Comparison of ENCODE assay signal across 12 mouse cellular contexts in genomic region chr8:84190191-84190867, GRCm38 (mm10). TPM values are rescaled to one million over a fixed set of nuclear protein-coding genes. Genes with fewer than 3 reads are reported as not detected.
DNase-seq lines count a peak whose midpoint lies in the region; ATAC-seq and TF ChIP-seq lines count a peak whose summit lies in the region.
"Had no signal": no experiment of that assay in that cellular context is flagged by ENCODE, and none has a peak within 500 bp of the region (broad histone marks: within the 10 kb centered on the region; RNA-seq: fewer than 3 reads in every experiment).

No protein-coding gene starts in this region.

- no peak overlapping the region for H3K4me2 ChIP-seq in heart, postnatal 0 days (ENCODE audit: low read depth, low read length)
- no peak overlapping the region for H3K4me2 ChIP-seq in lung, postnatal 0 days (replicated peaks; ENCODE audit: low read depth, low read length)
- H3K4me2 ChIP-seq: hindbrain, embryonic 12.5 days; neural tube, embryonic 13.5 days had no signal

- ATAC-seq in heart, postnatal 0 days (ENCODE audit: insufficient read depth, low read depth): no peak
- no peak for ATAC-seq in lung, postnatal 0 days

- TF ChIP-seq EP300 in heart, postnatal 0 days (IDR thresholded peaks at IDR 0.05; ENCODE audit: low read depth): no peak
- TF ChIP-seq EP300 in lung, postnatal 0 days (IDR thresholded peaks at IDR 0.05): no peak

- WGBS in heart, postnatal 0 days: 93% methylated on average over 7 of the region's 7 CpGs
- WGBS in lung, postnatal 0 days: 93% methylated on average over 7 of the region's 7 CpGs

- DNase-seq in heart, postnatal 0 days (ENCODE audit: low spot score): no peak
- no peak for DNase-seq in heart, adult 8-10 months (ENCODE audit: low spot score)
- DNase-seq in lung, postnatal 0 days (ENCODE audit: low spot score): no peak
- DNase-seq in lung, postnatal 14 days: no peak
- DNase-seq in ES-CJ7 (ENCODE audit: low read depth, low spot score): peak; percentile 78
- DNase-seq in induced T-regulatory cell, adult 2 months (ENCODE audit: low read depth): peak; percentile 30
- DNase-seq in c-Kit-positive CD71-positive TER-119-positive erythroid progenitor cells, embryonic 14.5 days (ENCODE audit: low spot score): no peak
- DNase-seq: cerebellum, postnatal 10 days; left cerebral cortex, postnatal 4 days; right cerebral cortex, postnatal 25 days had no signal

- peaks cover 12% of the 10 kb centered on the region for H3K4me1 ChIP-seq in heart, postnatal 0 days (ENCODE audit: control insufficient read depth, insufficient read depth)
- H3K4me1 ChIP-seq in lung, postnatal 0 days (ENCODE audit: insufficient read depth, low read depth, low read length): peaks cover 22% of the 10 kb centered on the region; the same call in 1 of the 2 replicates

- peak overlapping the region; percentile 73 for H3K27ac ChIP-seq in heart, postnatal 0 days (ENCODE audit: low read depth)
- peak overlapping the region; percentile 86 for H3K27ac ChIP-seq in lung, postnatal 0 days (ENCODE audit: low read length)
- H3K27ac ChIP-seq: neural tube, embryonic 13.5 days had no signal

- H3K36me3 ChIP-seq in heart, postnatal 0 days (replicated peaks; ENCODE audit: control insufficient read depth, insufficient read depth, low read length): no peaks in the 10 kb centered on the region
- no peaks in the 10 kb centered on the region for H3K36me3 ChIP-seq in lung, postnatal 0 days (ENCODE audit: insufficient read depth, low read length)
- H3K36me3 ChIP-seq: hindbrain, embryonic 12.5 days; neural tube, embryonic 13.5 days had no signal

- no peak overlapping the region for H3K9ac ChIP-seq in heart, postnatal 0 days (replicated peaks; ENCODE audit: low read depth, low read length)
- no peak overlapping the region for H3K9ac ChIP-seq in lung, postnatal 0 days (replicated peaks; ENCODE audit: low read depth)
- H3K9ac ChIP-seq: hindbrain, embryonic 12.5 days; neural tube, embryonic 13.5 days had no signal

- H3K27me3 ChIP-seq in heart, postnatal 0 days (ENCODE audit: control insufficient read depth, insufficient read depth, low read length): no peaks in the 10 kb centered on the region
- H3K27me3 ChIP-seq in lung, postnatal 0 days (replicated peaks; ENCODE audit: insufficient read depth, low read length): no peaks in the 10 kb centered on the region

- no peak overlapping the region for H3K4me3 ChIP-seq in heart, postnatal 0 days (ENCODE audit: low read depth, low read length)
- H3K4me3 ChIP-seq in lung, postnatal 0 days (ENCODE audit: low read depth, low read length): no peak overlapping the region
- H3K4me3 ChIP-seq: hindbrain, embryonic 12.5 days; neural tube, embryonic 13.5 days had no signal

- no peaks in the 10 kb centered on the region for H3K9me3 ChIP-seq in heart, postnatal 0 days (replicated peaks; ENCODE audit: control insufficient read depth, low read length)
- no peaks in the 10 kb centered on the region for H3K9me3 ChIP-seq in lung, postnatal 0 days (ENCODE audit: low read length)
- H3K9me3 ChIP-seq: hindbrain, embryonic 12.5 days; neural tube, embryonic 13.5 days had no signal

- TF ChIP-seq CTCF in heart, postnatal 0 days (IDR thresholded peaks at IDR 0.05; ENCODE audit: low read depth): no peak
- no peak for TF ChIP-seq CTCF in lung, postnatal 0 days (IDR thresholded peaks at IDR 0.05)

RNA-seq across cellular contexts. Expression of gene Nanos3, which starts 5.3 kb away (rescaled TPM):
- total RNA-seq in heart, postnatal 0 days (2014; rRNA removed; ENCODE audit: low replicate concordance): 1.4 TPM in 1 of 2 replicates, not detected in the other
- polyA plus RNA-seq in heart, postnatal 0 days (2015; fragmentation: Nextera tagmentation; extraction: Ambion mirVana): 4.6 and 6.0 TPM in 2 replicates
- 1 to 10 TPM in 3 of 4 experiments, under 1 TPM in 1; 0.98 to 1.7 (median 1.5) TPM for total RNA-seq in heart, adult 8-10 months (2022)
- 1.9 and 3.2 TPM in 2 replicates for polyA plus RNA-seq in lung, postnatal 0 days (2015; fragmentation: Nextera tagmentation; extraction: Ambion mirVana)

RNA-seq across cellular contexts. Expression of gene 4930432K21Rik, which starts 42.5 kb away (rescaled TPM):
- 0.43 TPM in 1 of 2 replicates, not detected in the other for total RNA-seq in heart, postnatal 0 days (2014; rRNA removed; ENCODE audit: low replicate concordance)
- 0.34 and 0.48 TPM in 2 replicates for polyA plus RNA-seq in heart, postnatal 0 days (2015; fragmentation: Nextera tagmentation; extraction: Ambion mirVana)
- 1 to 10 TPM in 1 of 4 experiments, under 1 TPM in 3; 0.17 to 1.2 (median 0.31) TPM for total RNA-seq in heart, adult 8-10 months (2022)
- polyA plus RNA-seq in lung, postnatal 0 days (2015; fragmentation: Nextera tagmentation; extraction: Ambion mirVana): 0.80 and 1.0 TPM in 2 replicates

RNA-seq across cellular contexts. Expression of gene Cc2d1a, which starts 42.6 kb away (rescaled TPM):
- 13.1 and 17.1 TPM in 2 replicates for total RNA-seq in heart, postnatal 0 days (2014; rRNA removed; ENCODE audit: low replicate concordance)
- 8.4 and 10.2 TPM in 2 replicates for polyA plus RNA-seq in heart, postnatal 0 days (2015; fragmentation: Nextera tagmentation; extraction: Ambion mirVana)
- total RNA-seq in heart, adult 8-10 months (2022): 10 to 100 TPM; 10.9 to 14.6 (median 12.3) TPM
- 15.6 and 16.3 TPM in 2 replicates for polyA plus RNA-seq in lung, postnatal 0 days (2015; fragmentation: Nextera tagmentation; extraction: Ambion mirVana)

RNA-seq across cellular contexts. Expression of gene Zswim4, which starts 46.5 kb away (rescaled TPM):
- 23.8 and 31.4 TPM in 2 replicates for total RNA-seq in heart, postnatal 0 days (2014; rRNA removed; ENCODE audit: low replicate concordance)
- polyA plus RNA-seq in heart, postnatal 0 days (2015; fragmentation: Nextera tagmentation; extraction: Ambion mirVana): 4.6 and 5.8 TPM in 2 replicates
- 1 to 10 TPM; 6.6 to 8.0 (median 7.2) TPM for total RNA-seq in heart, adult 8-10 months (2022)
- 7.8 and 8.4 TPM in 2 replicates for polyA plus RNA-seq in lung, postnatal 0 days (2015; fragmentation: Nextera tagmentation; extraction: Ambion mirVana)

RNA-seq across cellular contexts. Expression of gene D8Ertd738e, which starts 59.2 kb away (rescaled TPM):
- total RNA-seq in heart, postnatal 0 days (2014; rRNA removed; ENCODE audit: low replicate concordance): 90.3 and 93.2 TPM in 2 replicates
- 382 and 414 TPM in 2 replicates for polyA plus RNA-seq in heart, postnatal 0 days (2015; fragmentation: Nextera tagmentation; extraction: Ambion mirVana)
- total RNA-seq in heart, adult 8-10 months (2022): 100 to 1,000 TPM; 165 to 232 (median 189) TPM
- polyA plus RNA-seq in lung, postnatal 0 days (2015; fragmentation: Nextera tagmentation; extraction: Ambion mirVana): 302 and 339 TPM in 2 replicates

Comparison
In these comparisons a context has a peak if more than half of its experiments do, and no peak if none do; other contexts are left out.
1. DNase-seq: peak in ES-CJ7 (single experiment) and induced T-regulatory cell, adult 2 months (single experiment); none in heart, postnatal 0 days (single experiment), heart, adult 8-10 months (single experiment), lung, postnatal 0 days (single experiment), lung, postnatal 14 days (single experiment) and c-Kit-positive CD71-positive TER-119-positive erythroid progenitor cells, embryonic 14.5 days (single experiment).